Mouse (Mus musculus) monocyte, adult 2 months (primary cell): Measurements from ENCODE around the gene Gm10959.
"Not testable (repeated sequence)": the region's sequence is repeated elsewhere in the genome, so short reads cannot be mapped to it uniquely, and the experiment has no call there.

ENCODE experiments used
- DNase-seq, 2 experiments: peaks; one replicate each; pipeline ENCODE4 v3.0.0; 2022; ENCODE audit warnings: low spot score in 2 of 2, low read depth in 1 of 2

Gene Gm10959

GRCm38 (mm10) chr3:122919260-122919659 lies at the start of gene Gm10959:
Gene Gm10959 (minus strand): TSS chr3:122919360.
- DNase-seq: no peak

- no peak for DNase-seq
These were observed 49.2 kb upstream of the Gm10959 start for GRCm38 (mm10) chr3:122968391-122968790.

GRCm38 (mm10) chr3:122964301-122964700 lies 45.1 kb upstream of the Gm10959 start:
- no peak for DNase-seq

DNA sequence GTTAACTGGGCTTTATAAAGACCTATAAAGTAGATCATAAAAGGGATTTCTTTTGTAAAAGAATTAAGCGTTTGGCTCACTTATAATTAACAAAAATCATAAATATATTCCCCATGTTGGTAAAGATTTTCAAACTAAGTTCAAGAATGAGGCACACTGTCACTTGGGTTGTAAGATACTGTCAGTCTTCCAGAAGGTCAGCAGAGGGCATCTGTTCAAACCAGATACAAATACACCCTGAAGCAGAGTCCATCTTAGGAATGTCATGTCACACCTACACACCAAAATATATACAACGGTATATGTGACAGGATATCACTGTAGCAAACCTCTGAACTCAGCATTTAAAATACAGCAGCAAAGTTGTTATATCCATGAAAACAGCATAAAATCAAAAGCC lies 31.0 kb upstream of the Gm10959 start:
- DNase-seq: no peak

DNA sequence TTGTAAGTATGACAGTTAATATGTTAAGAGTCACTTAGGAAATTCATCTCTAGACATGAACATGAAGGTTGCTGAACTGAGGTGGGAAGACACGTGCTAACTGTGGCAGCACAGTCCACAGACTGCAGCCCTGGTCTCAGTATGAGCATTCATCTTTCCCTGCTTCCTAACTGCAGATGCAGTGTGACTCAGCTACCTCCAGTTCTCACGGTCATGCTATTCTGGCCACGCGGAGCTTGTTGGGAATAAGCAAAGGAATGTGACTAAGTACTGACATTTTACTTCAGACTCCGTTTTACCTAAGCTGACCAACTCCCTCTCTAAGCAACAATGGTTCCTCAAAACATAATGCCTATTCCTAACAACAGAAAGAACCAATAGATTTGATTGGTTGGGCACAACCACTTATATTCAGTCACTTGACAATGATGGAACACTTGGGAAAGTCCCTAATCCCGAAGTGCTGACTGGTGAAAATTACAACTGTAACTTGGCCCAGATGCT lies 24.3 kb upstream of the Gm10959 start:
- no peak for DNase-seq

DNA sequence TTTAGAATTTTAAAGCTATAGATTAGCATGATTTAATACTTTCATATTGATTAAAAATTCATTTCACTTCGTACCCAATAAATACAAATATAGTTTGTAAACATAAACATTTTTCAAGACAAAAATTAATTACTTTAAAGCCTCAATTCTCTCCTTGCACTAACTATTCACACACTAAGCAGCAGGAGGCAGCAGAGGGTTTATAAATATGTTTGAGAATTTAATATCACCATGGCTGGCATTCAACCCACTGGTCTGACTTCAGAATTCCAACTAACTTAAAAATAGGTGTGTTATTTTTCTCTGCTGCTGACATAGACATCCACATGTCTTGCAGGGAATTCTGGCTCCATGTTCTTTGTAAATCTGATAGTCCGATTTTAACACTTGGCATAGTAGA lies 20.1 kb upstream of the Gm10959 start:
- no peak for DNase-seq

DNA sequence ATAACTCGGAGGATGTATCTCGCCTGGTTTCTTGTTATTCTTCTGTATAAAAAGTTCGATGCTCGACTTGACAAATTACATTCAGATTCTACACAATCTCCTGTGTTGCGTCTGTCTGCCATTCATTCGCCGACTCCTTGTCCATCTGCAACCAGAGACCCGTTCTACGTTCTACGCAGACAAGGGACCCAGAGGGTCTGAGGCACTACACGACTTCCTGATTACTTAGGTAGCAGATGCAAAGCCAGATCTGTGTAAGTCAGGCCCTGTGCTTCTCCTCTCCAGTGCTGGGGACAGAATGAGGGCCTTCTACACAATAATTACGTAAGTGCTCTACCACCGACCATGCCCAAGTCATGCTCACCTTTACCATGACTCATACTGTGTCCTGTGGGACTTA lies 18.0 kb upstream of the Gm10959 start:
- not testable (repeated sequence) for DNase-seq

GRCm38 (mm10) chr3:122932466-122932865 lies 13.3 kb upstream of the Gm10959 start:
- no peak for DNase-seq

DNA sequence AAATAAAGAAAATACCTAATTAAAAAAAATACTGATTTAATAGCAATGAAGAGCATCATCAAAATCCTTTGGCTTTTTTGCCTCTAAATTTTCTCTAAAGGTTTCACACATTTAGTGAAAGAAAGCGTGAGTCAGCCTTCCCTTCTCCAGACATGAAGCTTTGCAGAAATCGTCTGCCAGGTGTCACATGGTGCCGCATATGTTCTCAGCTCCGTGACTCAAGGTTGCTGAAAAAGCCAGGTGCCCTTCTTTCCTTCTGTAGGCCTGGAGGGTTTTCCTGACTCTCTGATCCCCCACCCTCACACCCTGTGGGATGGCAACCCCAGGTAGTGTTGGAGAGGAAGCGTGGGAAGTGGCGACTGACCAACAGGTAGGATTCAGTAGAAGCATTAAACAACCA lies 10.6 kb upstream of the Gm10959 start:
- DNase-seq: no peak

DNA sequence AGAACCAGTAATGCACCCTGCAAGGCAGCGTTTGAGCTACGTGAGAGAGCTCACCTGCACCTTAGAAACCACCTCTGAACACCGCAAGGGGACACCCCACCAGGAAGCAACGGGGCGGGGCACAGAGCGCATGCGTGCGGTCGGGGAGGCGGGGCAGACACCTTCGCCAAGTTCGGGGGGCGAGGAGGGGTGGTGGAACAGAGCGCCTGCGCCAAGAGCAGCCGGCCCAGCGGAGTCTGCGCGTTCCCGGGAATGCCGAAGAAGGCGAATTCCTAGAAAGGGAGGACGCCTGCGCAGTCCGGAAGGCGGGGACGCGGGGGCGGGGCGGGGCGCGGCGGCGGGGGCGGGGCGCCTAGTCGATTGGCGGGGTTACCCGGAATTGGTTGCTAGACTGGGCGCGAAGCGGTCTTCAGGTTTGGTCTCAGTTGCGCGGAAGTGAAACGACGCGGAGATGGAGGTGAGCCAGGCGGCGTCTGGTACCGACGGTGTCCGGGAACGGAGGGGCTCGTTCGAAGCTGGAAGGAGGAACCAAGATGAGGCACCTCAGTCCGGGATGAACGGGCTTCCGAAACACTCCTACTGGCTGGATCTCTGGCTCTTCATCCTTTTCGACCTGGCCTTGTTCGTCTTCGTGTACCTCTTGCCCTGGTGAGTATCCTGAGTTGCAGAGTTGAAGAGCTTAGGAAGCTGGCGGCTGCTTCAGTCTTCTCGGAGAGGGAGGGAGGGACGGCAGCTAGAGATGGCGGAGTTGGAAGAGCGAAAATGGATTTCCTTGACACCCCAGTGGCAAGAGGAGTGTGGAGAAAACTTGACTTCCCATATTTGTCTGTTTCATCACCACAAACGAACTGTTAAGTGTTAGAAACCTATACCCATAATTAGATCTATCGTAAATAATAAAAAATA lies 5.1 kb upstream of the Gm10959 start, which contains the start of gene 1810037I17Rik:
1810037I17Rik (plus strand) TSS at position 195 of the 906 bp plus-strand sequence.
- DNase-seq: peak; percentile 38 to 57

DNA sequence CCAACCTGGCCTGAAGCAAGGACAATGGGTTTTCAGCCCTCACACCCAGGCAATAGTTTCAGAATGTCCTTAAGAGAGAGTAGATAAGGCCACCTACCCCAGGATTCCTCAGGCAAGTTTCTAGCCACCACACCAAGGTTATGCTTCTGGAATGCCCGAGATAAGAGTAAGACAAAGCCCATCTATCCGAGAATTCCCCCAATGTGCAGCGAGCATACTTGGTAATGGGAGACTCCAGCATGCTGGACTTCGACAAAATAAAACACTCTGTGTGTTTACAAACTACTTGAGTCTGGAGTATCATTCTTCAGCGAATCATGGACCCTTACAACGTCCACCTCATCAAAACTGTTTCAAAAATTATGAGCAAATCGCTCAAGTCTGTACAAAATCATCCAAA lies 4.0 kb upstream of the Gm10959 start:
- no peak for DNase-seq

DNA sequence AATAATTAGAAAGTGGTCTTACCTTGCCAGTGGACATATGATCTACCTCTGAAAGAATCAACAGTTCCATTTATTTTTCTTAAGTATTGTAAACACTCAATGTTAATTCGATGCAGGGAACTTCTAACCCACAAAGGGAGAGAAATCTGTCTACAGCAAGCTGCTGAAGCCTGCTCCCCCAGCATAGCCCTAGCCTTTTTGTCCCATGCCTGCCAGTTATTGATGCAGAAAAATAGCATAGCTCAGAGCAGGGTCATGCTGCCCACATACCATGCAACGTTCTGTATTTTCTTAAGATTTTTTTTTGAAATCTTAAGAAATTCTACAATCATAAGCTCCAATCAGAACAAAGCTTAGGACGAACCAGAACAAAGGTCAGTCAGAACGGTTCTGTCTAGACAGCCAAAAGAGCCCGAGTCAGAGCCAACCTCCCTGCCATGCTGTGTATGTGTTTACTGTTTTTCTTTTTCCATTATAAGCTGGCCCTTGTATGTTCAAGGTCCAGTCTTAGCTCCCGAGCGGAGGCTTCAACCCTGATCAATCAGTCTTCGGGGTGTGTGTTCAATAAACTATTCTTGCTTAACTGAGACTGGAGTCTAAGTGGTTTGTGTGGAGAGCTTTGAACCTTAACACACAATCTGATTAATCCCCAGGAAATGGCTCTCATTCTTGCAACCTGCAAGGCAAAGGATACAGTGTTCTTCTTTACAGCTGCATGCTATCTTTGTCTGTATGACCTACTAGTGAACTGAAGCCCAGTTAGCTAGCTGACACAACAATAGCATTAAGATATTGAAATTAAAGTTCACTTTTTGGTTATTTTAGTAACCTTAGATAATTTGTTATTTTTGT lies 2.7 kb upstream of the Gm10959 start:
- DNase-seq: no peak

DNA sequence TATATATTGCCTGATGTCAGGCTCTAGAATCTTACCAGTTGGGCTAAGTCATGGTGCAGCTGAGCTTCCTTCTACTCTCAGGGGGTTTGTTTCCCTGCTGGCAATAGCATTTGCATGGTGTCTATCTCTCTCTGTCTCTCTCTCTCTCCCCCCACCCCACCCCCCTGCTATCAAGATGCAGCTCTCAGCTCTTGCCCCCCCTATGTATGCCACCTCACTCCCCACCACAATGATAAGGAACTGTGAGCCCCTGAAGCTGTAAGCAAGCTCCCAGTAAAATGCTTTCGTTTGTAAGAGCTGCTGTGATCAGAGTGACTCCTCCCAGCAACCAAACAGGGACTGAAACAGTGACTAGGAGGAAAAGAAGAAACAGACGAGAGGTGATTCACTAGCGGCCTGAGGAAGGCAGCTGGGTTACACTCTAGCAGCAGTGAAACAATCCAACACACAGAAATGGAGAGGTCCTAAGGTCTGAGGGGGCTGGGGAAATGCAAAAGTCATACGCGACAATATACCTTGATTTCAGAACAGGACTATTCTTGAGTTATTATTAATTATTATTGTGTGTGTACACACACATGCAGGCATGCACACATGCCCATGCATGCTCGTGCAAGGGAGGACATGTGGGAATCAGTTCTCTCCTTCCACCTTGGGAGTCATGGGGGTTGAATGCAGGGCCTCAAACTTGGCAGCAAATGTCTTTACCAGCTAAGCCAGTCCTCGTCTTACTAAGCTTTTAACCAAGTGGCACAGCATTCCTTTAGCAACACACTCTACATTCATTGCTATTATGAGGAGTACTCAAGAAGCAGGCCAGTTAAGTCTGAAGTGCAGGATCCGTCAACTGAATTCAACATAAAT lies 1.6 kb upstream of the Gm10959 start:
- no peak for DNase-seq

- no peak for DNase-seq
These were observed 488 bp downstream of the Gm10959 start for GRCm38 (mm10) chr3:122918672-122919071.

- no peak for DNase-seq
These were observed 2.9 kb downstream of the Gm10959 start for GRCm38 (mm10) chr3:122916191-122916680.

DNA sequence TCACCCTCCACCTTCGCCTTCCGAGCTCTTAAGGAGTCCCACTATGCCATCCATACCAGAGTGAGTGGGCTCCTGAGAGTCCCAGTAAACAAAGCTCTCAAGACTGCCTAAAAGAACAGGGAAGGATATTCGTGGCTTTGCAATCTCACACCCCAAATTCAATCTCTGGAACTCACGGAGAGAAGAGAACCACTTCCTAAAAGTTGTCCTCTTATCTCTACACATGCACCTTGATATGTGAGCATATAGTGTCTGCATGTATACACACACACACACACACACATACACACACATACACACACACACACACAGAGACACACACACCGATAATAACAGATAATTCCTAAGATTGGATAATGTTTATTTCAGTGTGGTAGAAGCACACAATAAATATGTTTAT lies 3.7 kb downstream of the Gm10959 start:
- no peak for DNase-seq

GRCm38 (mm10) chr3:122907841-122908240 lies 11.3 kb downstream of the Gm10959 start:
- DNase-seq: no peak

GRCm38 (mm10) chr3:122903746-122904433 lies 15.3 kb downstream of the Gm10959 start:
- no peak for DNase-seq

- no peak for DNase-seq
These were observed 20.9 kb downstream of the Gm10959 start for GRCm38 (mm10) chr3:122898254-122898653.

- no peak for DNase-seq
These were observed 23.9 kb downstream of the Gm10959 start for GRCm38 (mm10) chr3:122895189-122895731.
